Mouse (Mus musculus): ENCODE measurements around the gene Riok2.

DNA sequence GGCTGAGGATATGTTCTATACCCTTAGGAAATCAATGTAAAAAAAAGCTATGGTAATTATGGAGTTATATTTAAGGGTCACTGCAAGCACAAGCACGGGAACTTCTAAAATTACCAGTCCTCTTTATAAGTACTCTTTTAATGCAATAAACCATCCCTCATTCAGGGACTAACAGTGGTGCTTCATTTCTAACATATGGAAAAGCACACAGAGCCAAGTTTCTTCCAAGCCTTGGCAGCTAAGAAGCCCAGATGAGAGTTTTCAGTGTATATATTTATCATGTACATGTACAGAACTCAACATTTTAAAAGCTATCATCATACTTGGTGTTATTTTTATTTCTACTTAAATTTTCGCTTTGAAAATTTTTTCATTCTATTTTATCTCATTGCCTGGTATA, 54.8 kb downstream of the Riok2 start:
- TF ChIP-seq CTCF (conservative IDR thresholded peaks at IDR 0.05; ENCODE audit: low read length) (no peak), NANOG (IDR thresholded peaks at IDR 0.05; ENCODE audit: borderline replicate concordance, low read length) (no peak), POU5F1 (IDR thresholded peaks at IDR 0.05; ENCODE audit: borderline replicate concordance, low read length) (no peak)
